Mouse (Mus musculus) midbrain, embryonic 14.5 days (tissue): ENCODE measurements around the gene Kpna6. TPM values are rescaled to one million over a fixed set of nuclear protein-coding genes. Genes with fewer than 3 reads are reported as not detected.
"Not testable (repeated sequence)": the region's sequence is repeated elsewhere in the genome, so short reads cannot be mapped to it uniquely, and the experiment has no call there.

Source experiments
- ATAC-seq: fragments of 200-750 bp; cut with Nextera tagmentation; 2 replicates; pipeline ENCODE4 v1.8.0; 2017; ENCODE audit warnings: moderate number of reproducible peaks, moderate library complexity; ENCODE audit not compliant: low FRiP score, low TSS enrichment
- DNase-seq: peaks from one replicate; pipeline ENCODE4 v3.0.0-alpha.2; 2015
- H3K27ac ChIP-seq: fragments of 300-500 bp; sonication (generic); replicated peaks from 2 replicates; pipeline ENCODE4 v1.5.1; 2014; ENCODE audit warnings: mild to moderate bottlenecking, low read depth, low read length, moderate library complexity
- H3K27me3 ChIP-seq: fragments of 300-500 bp; sonication (generic); 2 replicates; pipeline ENCODE4 v1.6.1; 2014; ENCODE audit warnings: low read length, control low read depth, mixed read lengths; ENCODE audit not compliant: control insufficient read depth, insufficient read depth
- H3K36me3 ChIP-seq: fragments of 300-500 bp; sonication (generic); 2 replicates; pipeline ENCODE4 v1.6.1; 2014; ENCODE audit warnings: low read length, control low read depth; ENCODE audit not compliant: control insufficient read depth, insufficient read depth
- H3K4me1 ChIP-seq: fragments of 300-500 bp; sonication (generic); 2 replicates; pipeline ENCODE4 v1.6.1; 2014; ENCODE audit warnings: mild to moderate bottlenecking, antibody characterized with exemption, low read length, control low read depth; ENCODE audit not compliant: control insufficient read depth, insufficient read depth
- H3K4me2 ChIP-seq: fragments of 300-500 bp; sonication (generic); 2 replicates; pipeline ENCODE4 v1.6.1; 2014; ENCODE audit warnings: mild to moderate bottlenecking, low read length, moderate library complexity
- H3K4me3 ChIP-seq: fragments of 300-500 bp; sonication (generic); replicated peaks from 2 replicates; pipeline ENCODE4 v1.5.1; 2014; ENCODE audit warnings: low read depth, low read length
- H3K9ac ChIP-seq: fragments of 300-500 bp; sonication (generic); replicated peaks from 2 replicates; pipeline ENCODE4 v1.6.1; 2014; ENCODE audit warnings: mild to moderate bottlenecking, low read length, moderate library complexity
- H3K9me3 ChIP-seq: fragments of 300-500 bp; sonication (generic); 2 replicates; pipeline ENCODE4 v1.6.1; 2016; ENCODE audit warnings: low read length, control low read depth, mixed read lengths; ENCODE audit not compliant: control insufficient read depth
- WGBS: fragments of 180-500 bp; shearing (Covaris S2); extraction: QIAGEN DNeasy Blood & Tissue Kit; methylation state at CpG from one replicate; pipeline ENCODE4 v1.1.7; 2014; 5-methylcytosine and 5-hydroxymethylcytosine counted together
- polyA plus RNA-seq: library from polyadenylated mRNA; unstranded; fragments of >200 nt; fragmentation: Nextera tagmentation; extraction: Ambion mirVana; gene quantifications from 2 replicates; pipeline ENCODE4 v1.2.1, GENCODE M21; 2014

Kpna6 gene
- 16.2 and 17.1 TPM in 2 replicates for polyA plus RNA-seq

DNA sequence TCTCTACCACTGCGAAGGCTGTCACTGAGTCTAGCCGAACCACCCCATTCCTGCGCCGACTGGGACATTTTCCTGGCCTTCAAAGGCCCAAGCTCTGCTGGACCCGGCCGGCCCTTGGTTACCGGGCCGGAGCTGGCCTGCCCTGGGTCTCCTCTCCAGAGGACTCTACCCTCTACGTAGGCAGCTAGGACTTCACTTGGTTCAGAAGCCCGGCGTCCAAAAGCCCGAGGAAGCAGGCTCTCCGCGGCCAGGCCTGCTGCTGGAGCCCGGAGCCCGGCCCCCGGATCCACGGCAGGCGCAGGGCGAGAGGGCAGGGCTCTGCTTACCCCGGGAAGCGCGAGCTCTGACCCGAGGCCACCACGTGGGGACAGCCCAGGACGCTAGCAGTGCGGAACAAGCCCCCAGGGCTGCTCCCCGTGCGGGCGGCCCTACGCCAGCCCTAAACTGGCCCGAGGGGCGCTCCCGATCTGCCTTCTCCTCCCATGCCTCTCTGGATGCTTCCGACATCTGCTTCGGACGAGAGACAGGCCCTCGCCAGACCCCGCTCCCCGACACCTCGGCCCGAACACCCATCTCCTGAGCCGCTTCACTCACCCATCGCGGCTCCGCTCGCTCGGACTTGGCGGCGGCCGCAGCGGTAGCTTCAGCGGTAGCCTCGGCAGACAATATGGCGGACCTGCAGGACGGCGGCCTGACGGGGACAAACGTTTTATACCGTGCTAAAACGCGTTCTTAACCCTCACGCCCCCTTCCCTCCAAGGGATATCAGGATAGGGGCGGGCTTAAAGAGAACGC is at the start of gene Kpna6:
Kpna6 (minus strand) TSS at position 685 of the 795 bp plus-strand sequence.
- WGBS = under 1% methylated on average over 65 of the region's 65 CpGs
- peak within 1 kb of the TSS; percentile 90 for H3K27ac ChIP-seq
- ATAC-seq = peak; percentile 90
- peaks cover 5% of the 10 kb centered on the region; the same call in 1 of the 2 replicates for H3K4me1 ChIP-seq
- peaks cover 22% of the 10 kb centered on the region for H3K36me3 ChIP-seq
- no peaks in the 10 kb centered on the region for H3K9me3 ChIP-seq
- peak within 1 kb of the TSS; percentile 81 for H3K4me3 ChIP-seq
- H3K9ac ChIP-seq = peak within 1 kb of the TSS; percentile 90
- peak; percentile 95 for DNase-seq
- no peaks in the 10 kb centered on the region for H3K27me3 ChIP-seq
- peak within 1 kb of the TSS; percentile 97 for H3K4me2 ChIP-seq

GRCm38 (mm10) chr4:129716310-129716709 is 43.7 kb upstream of the Kpna6 start:
- peaks cover 84% of the 10 kb centered on the region for H3K36me3 ChIP-seq
- ATAC-seq = no peak
- 93% methylated on average over 9 of the region's 9 CpGs for WGBS
- no peak for DNase-seq
- H3K4me2 ChIP-seq = no peak overlapping the region
- H3K4me1 ChIP-seq = no peaks in the 10 kb centered on the region
- no peak overlapping the region for H3K9ac ChIP-seq
- H3K9me3 ChIP-seq = no peaks in the 10 kb centered on the region
- H3K27me3 ChIP-seq = no peaks in the 10 kb centered on the region
- H3K4me3 ChIP-seq = no peak overlapping the region
- H3K27ac ChIP-seq = no peak overlapping the region

GRCm38 (mm10) chr4:129709486-129710129 is 37.0 kb upstream of the Kpna6 start:
- WGBS = 32% methylated on average over 8 of the region's 8 CpGs
- DNase-seq (peak; percentile 83), ATAC-seq (peak; percentile 85; the same call in 1 of the 2 replicates)
- no peaks in the 10 kb centered on the region for H3K27me3 ChIP-seq
- H3K36me3 ChIP-seq = peaks cover 91% of the 10 kb centered on the region
- H3K4me3 ChIP-seq = no peak overlapping the region
- H3K4me1 ChIP-seq = peaks cover 17% of the 10 kb centered on the region
- 0 out of 2 replicates have a peak overlapping the region, but pooled peaks have one; percentile 17 for H3K4me2 ChIP-seq
- no peaks in the 10 kb centered on the region for H3K9me3 ChIP-seq
- H3K9ac ChIP-seq = no peak overlapping the region; the same call in 1 of the 2 replicates
- peak overlapping the region; percentile 87 for H3K27ac ChIP-seq

DNA sequence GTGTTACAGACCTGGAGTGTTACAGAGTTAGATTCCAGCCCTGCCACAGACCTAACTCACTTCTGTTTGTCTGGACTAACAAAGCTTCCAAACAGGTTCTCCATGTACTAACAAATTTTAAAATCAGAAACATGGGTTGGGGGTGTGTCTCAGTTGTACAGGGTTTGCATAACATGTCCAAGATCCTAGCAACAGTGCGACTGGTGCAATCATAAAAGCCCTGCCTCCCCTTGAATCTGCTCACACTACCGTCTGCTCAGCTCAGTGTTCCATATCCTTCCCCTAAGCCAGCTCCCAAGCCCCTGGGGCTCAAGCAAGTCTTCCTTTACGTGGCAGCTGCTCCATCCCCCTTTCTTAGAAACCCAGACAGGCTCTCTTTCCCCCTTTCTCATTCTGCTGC is 34.2 kb upstream of the Kpna6 start:
- peaks cover 33% of the 10 kb centered on the region for H3K4me1 ChIP-seq
- no peak overlapping the region for H3K4me3 ChIP-seq
- no peak overlapping the region for H3K4me2 ChIP-seq
- DNase-seq (peak; percentile 31), ATAC-seq (no peak)
- H3K36me3 ChIP-seq = peaks cover 82% of the 10 kb centered on the region
- H3K27me3 ChIP-seq = no peaks in the 10 kb centered on the region
- peak overlapping the region; percentile 55; the same call in 1 of the 2 replicates for H3K27ac ChIP-seq
- H3K9ac ChIP-seq = no peak overlapping the region
- 20% methylated on average over 3 of the region's 3 CpGs for WGBS
- H3K9me3 ChIP-seq = no peaks in the 10 kb centered on the region

DNA sequence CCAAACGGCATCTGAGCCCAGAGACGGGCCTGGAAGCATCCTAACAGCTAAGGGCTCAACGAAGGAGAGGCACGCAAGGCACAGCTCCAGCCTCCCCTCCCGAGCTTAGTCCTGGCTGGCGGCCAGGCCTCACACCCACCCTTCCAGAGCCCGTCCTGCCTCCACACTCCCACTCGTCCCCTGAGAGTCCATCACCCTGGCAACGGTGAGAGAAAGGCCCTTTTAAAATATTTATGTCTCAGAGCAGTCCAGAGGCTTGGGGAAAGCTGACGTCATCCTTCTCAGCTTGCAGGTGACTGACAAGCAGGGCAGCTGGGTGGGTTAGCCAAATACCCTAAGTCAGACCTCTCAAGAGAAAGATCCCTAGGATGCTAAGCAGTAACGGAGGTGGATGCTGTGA is 29.9 kb upstream of the Kpna6 start:
- peak overlapping the region; percentile 85 for H3K27ac ChIP-seq
- peak; percentile 84 for ATAC-seq
- WGBS = 2% methylated on average over 11 of the region's 11 CpGs
- no peaks in the 10 kb centered on the region for H3K27me3 ChIP-seq
- no peaks in the 10 kb centered on the region for H3K9me3 ChIP-seq
- peak overlapping the region; percentile 31 for H3K4me2 ChIP-seq
- peaks cover 23% of the 10 kb centered on the region for H3K4me1 ChIP-seq
- peak; percentile 95 for DNase-seq
- H3K36me3 ChIP-seq = peaks cover 39% of the 10 kb centered on the region
- H3K9ac ChIP-seq = peak overlapping the region; percentile 34
- H3K4me3 ChIP-seq = 0 out of 2 replicates have a peak overlapping the region, but pooled peaks have one; percentile 3

- peak; percentile 95 for DNase-seq
- H3K4me1 ChIP-seq = peaks cover 26% of the 10 kb centered on the region
- H3K4me3 ChIP-seq = 0 out of 2 replicates have a peak overlapping the region, but pooled peaks have one; percentile 3
- no peaks in the 10 kb centered on the region for H3K27me3 ChIP-seq
- no peaks in the 10 kb centered on the region for H3K9me3 ChIP-seq
- H3K27ac ChIP-seq = peak overlapping the region; percentile 85
- ATAC-seq = peak; percentile 14
- H3K9ac ChIP-seq = peak overlapping the region; percentile 34
- H3K36me3 ChIP-seq = peaks cover 36% of the 10 kb centered on the region
- H3K4me2 ChIP-seq = peak overlapping the region; percentile 31
- 45% methylated on average over 17 of the region's 17 CpGs for WGBS
These were observed 29.2 kb upstream of the Kpna6 start for GRCm38 (mm10) chr4:129701503-129702377.

- Histone ChIP-seq H3K27ac (peak overlapping the region; percentile 54), H3K36me3 (peaks cover 26% of the 10 kb centered on the region), H3K4me1 (peaks cover 26% of the 10 kb centered on the region)
- not testable (repeated sequence) for ATAC-seq, DNase-seq, H3K4me2 ChIP-seq, H3K4me3 ChIP-seq, H3K9ac ChIP-seq, H3K27me3 ChIP-seq, H3K9me3 ChIP-seq
- 93% methylated on average over 6 of the region's 6 CpGs for WGBS
These were observed 28.1 kb upstream of the Kpna6 start for GRCm38 (mm10) chr4:129700661-129701060.

DNA sequence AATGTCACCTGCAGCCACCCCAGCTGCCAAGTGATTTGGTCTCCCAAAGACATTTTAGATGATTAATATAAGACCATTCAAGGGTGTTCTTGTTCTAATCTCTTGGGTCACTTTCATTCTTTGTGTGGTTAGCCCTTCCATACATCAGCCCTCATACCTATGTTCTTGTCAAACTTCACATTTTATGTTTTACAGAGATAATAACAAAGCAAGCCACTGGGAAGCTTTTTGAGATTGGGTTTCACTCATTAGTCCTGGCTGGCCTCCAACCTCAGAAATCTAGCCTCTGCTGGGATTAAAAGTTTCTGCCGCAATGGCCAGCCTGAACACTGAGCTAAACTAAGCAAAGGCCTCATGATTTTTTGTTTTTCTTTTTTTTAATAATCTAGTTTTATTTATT is 27.6 kb upstream of the Kpna6 start:
- Histone ChIP-seq H3K27ac (no peak overlapping the region), H3K4me1 (peaks cover 31% of the 10 kb centered on the region), H3K4me2 (no peak overlapping the region), H3K4me3 (no peak overlapping the region), H3K36me3 (peaks cover 22% of the 10 kb centered on the region), H3K9ac (no peak overlapping the region), H3K9me3 (no peaks in the 10 kb centered on the region), H3K27me3 (no peaks in the 10 kb centered on the region)
- DNase-seq (no peak), ATAC-seq (no peak)
- WGBS = 89% methylated on average over 1 of the region's 1 CpGs
